Mouse (Mus musculus) forebrain, embryonic 11.5 days (tissue): ENCODE results near the gene Pcbp3. TPM values are rescaled to one million over a fixed set of nuclear protein-coding genes. Genes with fewer than 3 reads are reported as not detected.

Experiments
- ATAC-seq: fragments of 200-750 bp; cut with Nextera tagmentation; replicated peaks from 2 replicates; pipeline ENCODE4 v1.8.0; 2017; ENCODE audit warnings: moderate TSS enrichment; ENCODE audit not compliant: low FRiP score
- DNase-seq: peaks from one replicate; pipeline ENCODE4 v3.0.0-alpha.2; 2017; ENCODE audit warnings: low spot score
- H3K27ac ChIP-seq: fragments of 300-500 bp; sonication (generic); 2 replicates; pipeline ENCODE4 v1.5.1; 2014; ENCODE audit warnings: low read depth, low read length
- H3K27me3 ChIP-seq: fragments of 300-500 bp; sonication (generic); 2 replicates; pipeline ENCODE4 v1.6.1; 2014; ENCODE audit warnings: mild to moderate bottlenecking, low read length, mixed read lengths; ENCODE audit not compliant: control insufficient read depth, insufficient read depth
- H3K36me3 ChIP-seq: fragments of 300-500 bp; sonication (generic); 2 replicates; pipeline ENCODE4 v1.6.1; 2014; ENCODE audit warnings: mild to moderate bottlenecking, low read length, moderate library complexity, mixed read lengths; ENCODE audit not compliant: control insufficient read depth, insufficient read depth
- H3K4me1 ChIP-seq: fragments of 300-500 bp; sonication (generic); replicated peaks from 2 replicates; pipeline ENCODE4 v1.6.1; 2014; ENCODE audit warnings: low read length, mixed read lengths; ENCODE audit not compliant: control insufficient read depth, insufficient read depth
- H3K4me2 ChIP-seq: fragments of 300-500 bp; sonication (generic); 2 replicates; pipeline ENCODE4 v1.6.1; 2014; ENCODE audit warnings: low read depth, mild to moderate bottlenecking, low read length, moderate library complexity, mixed read lengths; ENCODE audit not compliant: severe bottlenecking
- H3K4me3 ChIP-seq: fragments of 300-500 bp; sonication (generic); 2 replicates; pipeline ENCODE4 v1.5.1; 2014; ENCODE audit warnings: low read depth, low read length
- H3K9ac ChIP-seq: fragments of 300-500 bp; sonication (generic); 2 replicates; pipeline ENCODE4 v1.6.1; 2014; ENCODE audit warnings: low read length
- H3K9me3 ChIP-seq: fragments of 300-500 bp; sonication (generic); 2 replicates; pipeline ENCODE4 v1.6.1; 2016; ENCODE audit warnings: low read length, mixed read lengths; ENCODE audit not compliant: control insufficient read depth
- WGBS: fragments of 180-500 bp; shearing (Covaris S2); extraction: QIAGEN DNeasy Blood & Tissue Kit; methylation state at CpG from one replicate; pipeline ENCODE4 v1.1.7; 2014; 5-methylcytosine and 5-hydroxymethylcytosine counted together
- polyA plus RNA-seq: library from polyadenylated mRNA; unstranded; fragments of >200 nt; fragmentation: Nextera tagmentation; extraction: Ambion mirVana; gene quantifications from 2 replicates; pipeline ENCODE4 v1.2.1, GENCODE M21; 2014

Pcbp3 gene
- polyA plus RNA-seq, 1 experiment from 2014 or later = 35.4 TPM

GRCm38 (mm10) chr10:76905935-76906341 lies 55.7 kb downstream of the Pcbp3 start:
- Histone ChIP-seq H3K4me1 (no peaks in the 10 kb centered on the region; the same call in 1 of the 2 replicates), H3K27ac (no peak overlapping the region), H3K27me3 (no peaks in the 10 kb centered on the region), H3K4me2 (no peak overlapping the region), H3K9ac (no peak overlapping the region), H3K4me3 (no peak overlapping the region), H3K36me3 (no peaks in the 10 kb centered on the region), H3K9me3 (no peaks in the 10 kb centered on the region)
- 89% methylated on average over 14 of the region's 14 CpGs for WGBS
- ATAC-seq (no peak), DNase-seq (no peak)

GRCm38 (mm10) chr10:76903694-76904093 lies 58.0 kb downstream of the Pcbp3 start:
- DNase-seq = no peak
- no peak overlapping the region for H3K27ac ChIP-seq

GRCm38 (mm10) chr10:76903099-76903498 lies 58.6 kb downstream of the Pcbp3 start:
- no peak for DNase-seq
- 78% methylated on average over 3 of the region's 3 CpGs for WGBS

More at GRCm38 (mm10) chr10:76903694-76904093, 58.0 kb downstream of the Pcbp3 start:
- Histone ChIP-seq H3K4me2 (no peak overlapping the region), H3K4me3 (no peak overlapping the region), H3K36me3 (no peaks in the 10 kb centered on the region), H3K9ac (no peak overlapping the region), H3K9me3 (no peaks in the 10 kb centered on the region), H3K4me1 (no peaks in the 10 kb centered on the region; the same call in 1 of the 2 replicates), H3K27me3 (no peaks in the 10 kb centered on the region)
- WGBS = 69% methylated on average over 3 of the region's 3 CpGs
- ATAC-seq = no peak

GRCm38 (mm10) chr10:76902588-76902987 lies 59.1 kb downstream of the Pcbp3 start:
- no peaks in the 10 kb centered on the region; the same call in 1 of the 2 replicates for H3K4me1 ChIP-seq
- H3K27ac ChIP-seq = no peak overlapping the region
- H3K9ac ChIP-seq = no peak overlapping the region
- DNase-seq = no peak
- ATAC-seq = no peak
- no peak overlapping the region for H3K4me2 ChIP-seq
- no peaks in the 10 kb centered on the region for H3K9me3 ChIP-seq
- no peaks in the 10 kb centered on the region for H3K36me3 ChIP-seq
- no peak overlapping the region for H3K4me3 ChIP-seq
- 31% methylated on average over 6 of the region's 6 CpGs for WGBS
- no peaks in the 10 kb centered on the region for H3K27me3 ChIP-seq

More at GRCm38 (mm10) chr10:76903099-76903498, 58.6 kb downstream of the Pcbp3 start:
- Histone ChIP-seq H3K9me3 (no peaks in the 10 kb centered on the region), H3K9ac (no peak overlapping the region), H3K27me3 (no peaks in the 10 kb centered on the region), H3K36me3 (no peaks in the 10 kb centered on the region), H3K4me1 (no peaks in the 10 kb centered on the region; the same call in 1 of the 2 replicates), H3K27ac (no peak overlapping the region), H3K4me2 (no peak overlapping the region), H3K4me3 (no peak overlapping the region)
- no peak for ATAC-seq

- DNase-seq (no peak), ATAC-seq (no peak)
- Histone ChIP-seq H3K4me2 (no peak overlapping the region), H3K9me3 (no peaks in the 10 kb centered on the region), H3K36me3 (no peaks in the 10 kb centered on the region), H3K4me3 (no peak overlapping the region), H3K9ac (no peak overlapping the region), H3K4me1 (no peaks in the 10 kb centered on the region; the same call in 1 of the 2 replicates), H3K27me3 (no peaks in the 10 kb centered on the region), H3K27ac (no peak overlapping the region)
- 92% methylated on average over 4 of the region's 4 CpGs for WGBS
These were observed 63.3 kb downstream of the Pcbp3 start for GRCm38 (mm10) chr10:76898428-76898827.

- WGBS = 92% methylated on average over 2 of the region's 2 CpGs
- no peaks in the 10 kb centered on the region for H3K36me3 ChIP-seq
- DNase-seq = no peak
- H3K9ac ChIP-seq = no peak overlapping the region
- H3K4me1 ChIP-seq = no peaks in the 10 kb centered on the region
- H3K9me3 ChIP-seq = no peaks in the 10 kb centered on the region
- H3K27me3 ChIP-seq = no peaks in the 10 kb centered on the region
- H3K27ac ChIP-seq = no peak overlapping the region
- H3K4me2 ChIP-seq = no peak overlapping the region
- ATAC-seq = no peak
- H3K4me3 ChIP-seq = no peak overlapping the region
These were observed 70.2 kb downstream of the Pcbp3 start for GRCm38 (mm10) chr10:76891456-76891855.

- H3K27me3 ChIP-seq = no peaks in the 10 kb centered on the region
These were observed 78.0 kb downstream of the Pcbp3 start for GRCm38 (mm10) chr10:76883442-76884244.

GRCm38 (mm10) chr10:76882644-76883441 lies 78.8 kb downstream of the Pcbp3 start:
- DNase-seq (no peak), ATAC-seq (no peak)
- Histone ChIP-seq H3K36me3 (no peaks in the 10 kb centered on the region), H3K4me2 (no peak overlapping the region), H3K9ac (no peak overlapping the region), H3K27me3 (no peaks in the 10 kb centered on the region), H3K9me3 (no peaks in the 10 kb centered on the region), H3K4me1 (no peaks in the 10 kb centered on the region), H3K4me3 (no peak overlapping the region), H3K27ac (no peak overlapping the region)
- 81% methylated on average over 17 of the region's 17 CpGs for WGBS

More at GRCm38 (mm10) chr10:76883442-76884244, 78.0 kb downstream of the Pcbp3 start:
- Histone ChIP-seq H3K4me2 (no peak overlapping the region), H3K36me3 (no peaks in the 10 kb centered on the region), H3K9ac (no peak overlapping the region), H3K9me3 (no peaks in the 10 kb centered on the region), H3K4me1 (no peaks in the 10 kb centered on the region), H3K27ac (no peak overlapping the region), H3K4me3 (no peak overlapping the region)
- no peak for ATAC-seq
- WGBS = 96% methylated on average over 3 of the region's 3 CpGs
- no peak for DNase-seq
